Mouse (Mus musculus) liver, adult 2 months (tissue): ENCODE measurements around the gene Il18.

Experiments used
- CTCF ChIP-seq: fragments of 200-500 bp; IDR thresholded peaks from 2 replicates; pipeline ENCODE4 v1.5.1; 2011; ENCODE audit warnings: low read depth, low read length, control low read depth
- POLR2A ChIP-seq: fragments of 200-500 bp; IDR thresholded peaks from 2 replicates; pipeline ENCODE4 v1.6.1; 2011; ENCODE audit warnings: low read length, control low read depth; ENCODE audit not compliant: insufficient read depth; ENCODE audit errors: extremely low read depth

DNA sequence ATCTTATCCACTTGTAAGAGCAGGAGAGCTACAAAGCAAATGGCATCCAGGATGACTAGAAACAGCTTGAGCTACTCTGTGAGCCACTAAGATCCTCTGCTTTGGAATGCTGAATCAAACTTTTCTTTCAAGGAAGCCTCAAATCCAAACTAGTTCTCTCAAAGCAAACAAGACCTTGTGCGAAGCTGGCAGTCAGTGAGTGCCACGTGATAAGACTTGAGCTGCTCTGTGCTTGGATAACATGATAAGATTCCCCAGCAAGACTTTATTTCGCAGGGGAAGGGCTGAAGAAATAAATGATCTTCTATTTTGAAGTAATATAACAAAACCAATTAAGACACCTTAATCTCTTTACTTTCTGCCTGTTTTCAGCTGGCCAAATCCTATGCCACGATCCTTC is 11.3 kb downstream of the Il18 start:
- no peak for TF ChIP-seq CTCF
- no peak for TF ChIP-seq POLR2A
